15 mouse cellular contexts compared by ENCODE assay signal in genomic region chr10:95076421-95076820, GRCm38 (mm10).
"Had no signal": no experiment of that assay in that cellular context is flagged by ENCODE, and none has a peak within 500 bp of the region (broad histone marks: within the 10 kb centered on the region; RNA-seq: fewer than 3 reads in every experiment).

No protein-coding gene starts in this region.

- ATAC-seq: lung, postnatal 0 days; midbrain, embryonic 15.5 days had no signal

- DNase-seq: kidney, adult 11 months; kidney, adult 9 months; kidney, postnatal 36 days; left cerebral cortex, postnatal 4 days; lung, adult 2 months; right cerebral cortex, postnatal 14 days had no signal

- H3K27ac ChIP-seq: kidney, postnatal 0 days; layer of hippocampus, adult 2 months; limb, embryonic 13.5 days; liver, embryonic 15.5 days; macrophage; midbrain, embryonic 15.5 days; neural tube, embryonic 13.5 days had no signal

- H3K27me3 ChIP-seq: liver, embryonic 15.5 days; midbrain, embryonic 15.5 days had no signal

- H3K4me1 ChIP-seq: liver, embryonic 15.5 days had no signal

- H3K4me3 ChIP-seq: layer of hippocampus, adult 2 months; limb, embryonic 13.5 days; liver, embryonic 15.5 days; megakaryocyte, embryonic 14.5 days; midbrain, embryonic 15.5 days; neural tube, embryonic 13.5 days had no signal

- H3K36me3 ChIP-seq: limb, embryonic 13.5 days; liver, embryonic 15.5 days; midbrain, embryonic 15.5 days; neural tube, embryonic 13.5 days had no signal
